Mouse (Mus musculus) central nervous system, embryonic 18 days (tissue): ENCODE measurements around the gene S1pr2. TPM values are rescaled to one million over a fixed set of nuclear protein-coding genes. Genes with fewer than 3 reads are reported as not detected.

Experiments used
- polyA plus RNA-seq: library from polyadenylated mRNA; depleted of rRNA; stranded (reverse); fragments of >200 nt; gene quantifications from 2 replicates; pipeline ENCODE4 v1.2.3, GENCODE M21; 2012; rRNA removed

The S1pr2 gene
- 3.1 and 4.0 TPM in 2 replicates for polyA plus RNA-seq

DNA sequence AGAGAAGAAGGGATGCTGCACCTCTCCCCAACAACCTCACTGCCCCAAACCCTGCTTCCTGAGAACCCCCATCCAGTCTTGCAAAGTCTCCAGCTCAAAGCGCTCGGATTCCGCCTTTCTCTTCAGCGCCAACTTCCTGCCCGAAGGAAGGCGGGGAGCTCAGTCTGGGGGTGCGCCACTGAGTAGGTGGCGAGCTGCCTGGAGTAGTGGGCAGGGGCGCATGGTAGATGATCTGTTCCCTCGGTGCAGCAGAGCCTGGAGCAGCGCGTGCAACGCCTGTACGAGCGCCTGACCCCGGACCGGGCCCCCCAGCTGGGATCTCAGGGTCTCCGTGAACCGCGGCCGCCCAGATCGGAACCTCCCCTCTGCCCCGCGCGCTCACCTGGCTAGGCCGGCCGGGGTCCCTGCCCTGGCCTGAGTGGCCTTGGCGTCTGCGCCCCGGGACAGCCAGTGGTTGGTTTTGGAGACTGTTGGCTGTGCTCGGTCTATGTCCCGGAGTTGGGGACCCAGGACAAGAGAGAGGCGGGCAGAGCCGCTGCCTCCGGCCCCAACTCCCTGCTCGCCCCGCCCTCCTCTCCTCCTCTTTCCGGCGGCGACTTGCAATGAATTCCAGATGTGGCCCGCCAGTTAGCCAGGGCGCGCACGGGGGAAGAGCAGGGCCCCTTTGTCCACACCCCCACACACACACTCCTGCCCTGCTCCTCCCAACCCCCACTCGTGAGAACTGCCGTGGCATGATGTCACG lies at the start of gene S1pr2:
S1pr2 (minus strand) TSS at position 566 of the 745 bp plus-strand sequence.

DNA sequence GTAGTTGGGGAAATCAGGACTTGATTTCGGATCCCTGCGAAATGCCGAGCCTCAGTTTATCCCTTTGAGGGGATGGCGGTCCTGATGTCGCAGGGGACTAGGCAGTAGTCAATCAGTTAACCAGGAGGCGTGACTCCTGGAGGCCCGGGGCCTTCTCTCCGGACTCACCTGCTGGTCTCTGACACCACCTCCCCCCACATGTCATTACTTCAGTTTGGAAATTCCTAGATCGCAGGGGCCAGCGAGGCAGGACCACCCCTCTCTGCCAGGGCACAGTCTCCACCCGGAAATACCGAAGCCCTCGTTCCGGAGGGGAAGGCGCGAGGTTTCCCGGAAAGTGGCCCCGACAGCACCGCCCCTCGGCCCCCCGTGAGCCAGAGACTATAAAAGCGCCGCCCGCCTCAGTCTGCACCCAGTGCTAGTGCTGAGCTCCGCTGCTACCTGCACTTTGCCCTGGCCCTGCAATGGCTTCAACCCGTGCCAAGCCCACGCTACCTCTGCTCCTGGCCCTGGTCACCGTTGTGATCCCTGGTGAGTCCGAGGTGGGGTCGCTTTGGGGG lies 39.1 kb upstream of the S1pr2 start, which contains the start of gene Icam1:
Icam1 (plus strand) TSS at position 415 of the 560 bp plus-strand sequence.

DNA sequence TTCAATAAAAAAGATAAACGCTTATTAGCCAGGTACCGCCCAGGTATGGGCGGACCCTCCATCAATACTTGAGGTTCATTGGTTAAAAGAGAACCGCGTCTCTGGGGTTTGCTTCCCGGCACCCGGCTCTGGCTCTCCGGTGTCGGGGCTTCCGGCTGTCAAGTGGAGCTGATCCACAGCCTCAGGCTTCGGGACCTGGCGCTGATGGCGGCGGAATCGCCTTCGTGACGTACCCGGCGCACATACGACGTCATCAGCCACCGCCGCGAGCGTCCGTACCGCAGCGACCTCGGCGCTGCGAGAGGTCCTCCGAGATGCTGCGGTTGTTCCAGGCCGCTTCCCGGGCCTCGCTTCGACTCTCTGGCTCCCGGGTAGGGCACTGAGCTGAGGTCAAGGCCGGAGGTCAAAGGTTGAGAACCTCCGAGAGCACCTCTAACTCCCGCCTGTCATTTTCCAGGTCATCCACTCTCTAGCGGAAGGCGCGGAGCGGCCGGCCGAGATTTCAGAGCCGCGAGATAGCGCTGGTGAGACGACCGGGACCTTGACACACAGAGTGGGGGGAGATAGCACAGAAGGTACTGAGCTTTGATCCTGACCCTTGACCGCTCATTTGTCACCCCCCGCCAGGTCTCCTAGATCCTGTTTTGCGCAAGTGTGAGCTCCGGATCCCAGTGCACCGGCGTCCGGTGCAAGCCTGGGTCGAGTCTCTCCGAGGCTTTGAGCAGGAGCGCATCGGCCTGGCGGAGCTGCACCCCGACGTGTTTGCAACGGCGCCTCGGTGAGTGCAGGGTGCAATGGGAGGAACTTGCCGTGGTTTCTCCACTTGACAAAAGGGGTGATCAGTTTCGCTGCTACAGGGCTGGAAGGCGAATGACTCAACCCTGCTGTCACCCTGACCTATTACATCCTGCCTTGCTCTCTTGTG lies 26.3 kb upstream of the S1pr2 start, which contains the start of gene Mrpl4:
Mrpl4 (plus strand) TSS at position 112 of the 925 bp plus-strand sequence.

DNA sequence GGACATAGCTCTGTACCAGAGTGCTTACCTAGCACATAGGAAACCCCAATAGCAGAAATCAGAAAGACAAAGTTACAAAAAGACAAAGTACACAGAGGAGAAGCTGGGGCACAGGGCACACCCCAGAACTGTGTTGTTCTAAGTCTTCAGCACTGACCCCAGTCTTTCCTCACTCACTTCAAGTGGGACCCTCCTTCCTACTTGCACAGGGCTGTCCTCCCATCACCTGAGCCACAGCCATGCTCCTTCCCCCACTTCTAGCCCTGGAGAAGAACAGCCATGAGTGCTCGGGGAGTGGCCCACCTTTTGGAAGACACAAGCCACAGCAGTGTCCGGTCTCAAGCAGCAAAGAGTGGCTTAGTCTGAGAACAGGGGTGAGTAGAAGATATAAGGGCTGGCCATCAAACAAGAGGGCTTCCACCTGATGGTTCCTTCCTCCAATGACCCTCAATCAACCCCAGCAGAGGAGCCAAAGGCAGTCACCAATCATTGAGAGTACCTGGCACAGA lies 17.1 kb downstream of the S1pr2 start, which contains the start of gene Dnmt1:
Dnmt1 (minus strand) TSS at position 459 of the 509 bp plus-strand sequence.

Other genes with a start within 250 kb of the S1pr2 start
- 181 and 199 TPM in 2 replicates for gene Olfm2, start 230.4 kb downstream of the S1pr2 start, polyA plus RNA-seq
- gene Col5a3, start 161.7 kb downstream of the S1pr2 start, polyA plus RNA-seq = 1.6 and 2.8 TPM in 2 replicates
- not detected in 2 replicates for gene Rdh8, start 158.3 kb downstream of the S1pr2 start, polyA plus RNA-seq
- gene A230050P20Rik, start 108.1 kb downstream of the S1pr2 start, polyA plus RNA-seq = 49.8 and 50.5 TPM in 2 replicates
- gene Angptl6, start 97.1 kb downstream of the S1pr2 start, polyA plus RNA-seq = 17.3 and 17.7 TPM in 2 replicates
- 75.0 and 76.4 TPM in 2 replicates for gene Ppan, start 88.6 kb downstream of the S1pr2 start, polyA plus RNA-seq
- gene Eif3g, start 78.2 kb downstream of the S1pr2 start, polyA plus RNA-seq = 141 and 143 TPM in 2 replicates
- gene Dnmt1, start 16.9 kb downstream of the S1pr2 start, polyA plus RNA-seq = 70.0 and 73.4 TPM in 2 replicates
- 67.7 and 81.8 TPM in 2 replicates for gene Mrpl4, start 26.0 kb upstream of the S1pr2 start, polyA plus RNA-seq
- 3.3 and 3.5 TPM in 2 replicates for gene Icam1, start 39.2 kb upstream of the S1pr2 start, polyA plus RNA-seq
- gene Icam4, start 52.6 kb upstream of the S1pr2 start, polyA plus RNA-seq = 0.07 and 0.10 TPM in 2 replicates
- gene Icam5, start 55.3 kb upstream of the S1pr2 start, polyA plus RNA-seq = 9.0 and 10.7 TPM in 2 replicates
- 1.1 and 1.9 TPM in 2 replicates for gene Zglp1, start 90.3 kb upstream of the S1pr2 start, polyA plus RNA-seq
- gene Gm49373, start 96.3 kb upstream of the S1pr2 start, polyA plus RNA-seq = 3.2 and 3.9 TPM in 2 replicates
- 79.5 and 87.8 TPM in 2 replicates for gene Fdx1l, start 96.8 kb upstream of the S1pr2 start, polyA plus RNA-seq
- gene Gm38431, start 115.2 kb upstream of the S1pr2 start, polyA plus RNA-seq = 4.5 and 5.2 TPM in 2 replicates
- 34.8 and 34.9 TPM in 2 replicates for gene Raver1, start 115.2 kb upstream of the S1pr2 start, polyA plus RNA-seq
- 16.1 and 17.2 TPM in 2 replicates for gene Tyk2, start 154.5 kb upstream of the S1pr2 start, polyA plus RNA-seq
- gene Cdc37, start 173.2 kb upstream of the S1pr2 start, polyA plus RNA-seq = 190 and 195 TPM in 2 replicates
- gene Pde4a, start 188.9 kb upstream of the S1pr2 start, polyA plus RNA-seq = 27.4 and 29.2 TPM in 2 replicates